Mouse (Mus musculus): ENCODE measurements around the gene Itgal. TPM values are rescaled to one million over a fixed set of nuclear protein-coding genes. Genes with fewer than 3 reads are reported as not detected.
A peak's percentile ranks its signal among the peaks of the same experiment; 100 is the strongest.
"Not testable (repeated sequence)": the region's sequence is repeated elsewhere in the genome, so short reads cannot be mapped to it uniquely, and the experiment has no call there.

Itgal gene
- total and polyA plus RNA-seq, 2 experiments = 4.3 to 6.8 TPM

DNA sequence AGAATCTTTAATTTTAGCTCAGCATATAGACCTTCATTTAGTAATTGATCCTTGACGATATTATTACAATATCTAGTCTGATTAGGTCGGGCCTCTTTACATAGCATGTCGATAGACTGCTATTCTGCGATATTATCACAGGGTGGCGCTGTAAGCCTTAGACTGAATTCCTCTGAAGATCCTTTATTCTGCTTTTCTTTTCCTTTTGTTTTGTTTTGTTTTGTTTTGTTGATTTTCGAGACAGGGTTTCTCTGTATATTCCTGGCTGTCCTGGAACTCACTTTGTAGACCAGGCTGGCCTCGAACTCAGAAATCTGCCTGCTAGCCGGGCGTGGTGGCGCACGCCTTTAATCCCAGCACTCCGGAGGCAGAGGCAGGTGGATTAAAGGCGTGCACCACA lies 66.4 kb downstream of the Itgal start:
- H3K4me3 ChIP-seq (ENCODE audit: insufficient read depth, low read depth, low read length) = peak overlapping the region; percentile 33; the same call in 1 of the 2 replicates
- H3K9ac ChIP-seq (ENCODE audit: low read depth, low read length); H3K27ac ChIP-seq (replicated peaks; ENCODE audit: insufficient read depth, low read depth, low read length); H3K27me3 ChIP-seq (ENCODE audit: control insufficient read depth, insufficient read depth, low read length); H3K79me2 ChIP-seq (ENCODE audit: control insufficient read depth, insufficient read depth, low read length); H3K36me3 ChIP-seq (ENCODE audit: control insufficient read depth, insufficient read depth, low read length); H3K4me1 ChIP-seq (ENCODE audit: control insufficient read depth, insufficient read depth, low read length): not testable (repeated sequence)
- WGBS = 17% methylated on average over 13 of the region's 13 CpGs
- 0 out of 2 replicates have a peak, but pooled peaks have one; percentile 32 for TF ChIP-seq CTCF (IDR thresholded peaks at IDR 0.05; ENCODE audit: low read depth, low read length)
- DNase-seq (ENCODE audit: extremely low read depth, low read depth, low spot score) = peak; percentile 68

DNA sequence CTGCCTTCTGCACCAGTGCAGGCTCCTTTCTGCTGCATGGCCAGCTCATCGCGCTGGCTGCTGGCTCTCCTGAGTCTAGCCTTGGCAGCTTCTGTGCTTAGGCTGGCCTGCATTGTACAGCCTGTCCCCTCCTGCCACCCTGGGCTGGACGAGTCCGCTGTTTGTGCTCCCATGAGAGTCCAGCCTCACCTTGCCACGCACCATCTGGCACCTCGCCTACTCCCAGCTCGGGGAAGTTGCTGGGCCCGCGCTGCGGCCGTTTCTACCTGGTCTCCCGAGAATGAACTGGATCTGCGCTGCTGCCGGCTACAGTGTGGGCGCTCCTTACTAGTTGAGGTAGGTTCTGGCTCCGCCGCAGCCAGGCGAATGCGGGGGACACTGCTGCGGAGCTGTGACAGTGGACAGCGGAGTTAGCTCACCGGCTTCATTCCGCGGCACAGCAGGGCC lies 67.4 kb downstream of the Itgal start:
- Histone ChIP-seq H3K27ac (replicated peaks; ENCODE audit: insufficient read depth, low read depth, low read length) (peak overlapping the region; percentile 60), H3K4me3 (ENCODE audit: insufficient read depth, low read depth, low read length) (peak overlapping the region; percentile 74), H3K27me3 (ENCODE audit: control insufficient read depth, insufficient read depth, low read length) (no peaks in the 10 kb centered on the region), H3K9ac (ENCODE audit: low read depth, low read length) (peak overlapping the region; percentile 83), H3K4me1 (ENCODE audit: control insufficient read depth, insufficient read depth, low read length) (peaks cover 3% of the 10 kb centered on the region), H3K79me2 (ENCODE audit: control insufficient read depth, insufficient read depth, low read length) (no peaks in the 10 kb centered on the region), H3K36me3 (ENCODE audit: control insufficient read depth, insufficient read depth, low read length) (no peaks in the 10 kb centered on the region)
- 12% methylated on average over 24 of the region's 24 CpGs for WGBS
- DNase-seq (ENCODE audit: extremely low read depth, low read depth, low spot score) = peak; percentile 74
- TF ChIP-seq CTCF (IDR thresholded peaks at IDR 0.05; ENCODE audit: low read depth, low read length) (no peak), POLR2A (IDR thresholded peaks at IDR 0.05; ENCODE audit: extremely low read depth, insufficient read depth, low read length) (no peak)

DNA sequence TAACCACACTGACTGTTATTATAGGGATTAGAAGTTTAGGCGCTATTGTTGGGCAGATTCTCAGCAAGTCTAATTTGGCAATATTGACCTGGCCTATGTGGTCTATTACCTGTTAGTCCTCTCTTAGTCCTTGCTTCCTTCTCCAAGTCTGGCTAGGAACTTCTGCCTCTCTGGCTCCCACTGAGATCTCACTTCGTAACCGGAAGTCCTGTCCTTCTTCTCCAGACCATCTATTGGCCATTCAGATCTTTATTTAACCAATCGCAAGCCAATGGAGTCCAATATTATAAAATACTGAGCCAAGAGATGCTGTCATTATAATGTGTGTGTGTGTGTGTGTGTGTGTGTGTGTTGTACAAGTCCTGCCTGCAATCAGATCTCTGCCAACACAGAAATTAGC lies 68.1 kb downstream of the Itgal start:
- H3K27me3 ChIP-seq (ENCODE audit: control insufficient read depth, insufficient read depth, low read length) = no peaks in the 10 kb centered on the region
- WGBS = 59% methylated on average over 4 of the region's 4 CpGs
- H3K27ac ChIP-seq (replicated peaks; ENCODE audit: insufficient read depth, low read depth, low read length) = no peak overlapping the region; the same call in 1 of the 2 replicates
- no peaks in the 10 kb centered on the region for H3K79me2 ChIP-seq (ENCODE audit: control insufficient read depth, insufficient read depth, low read length)
- no peaks in the 10 kb centered on the region for H3K36me3 ChIP-seq (ENCODE audit: control insufficient read depth, insufficient read depth, low read length)
- no peak for TF ChIP-seq CTCF (IDR thresholded peaks at IDR 0.05; ENCODE audit: low read depth, low read length)
- peak overlapping the region; percentile 83 for H3K9ac ChIP-seq (ENCODE audit: low read depth, low read length)
- peaks cover 3% of the 10 kb centered on the region for H3K4me1 ChIP-seq (ENCODE audit: control insufficient read depth, insufficient read depth, low read length)
- peak overlapping the region; percentile 74 for H3K4me3 ChIP-seq (ENCODE audit: insufficient read depth, low read depth, low read length)
- DNase-seq (ENCODE audit: extremely low read depth, low read depth, low spot score) = peak; percentile 67

DNA sequence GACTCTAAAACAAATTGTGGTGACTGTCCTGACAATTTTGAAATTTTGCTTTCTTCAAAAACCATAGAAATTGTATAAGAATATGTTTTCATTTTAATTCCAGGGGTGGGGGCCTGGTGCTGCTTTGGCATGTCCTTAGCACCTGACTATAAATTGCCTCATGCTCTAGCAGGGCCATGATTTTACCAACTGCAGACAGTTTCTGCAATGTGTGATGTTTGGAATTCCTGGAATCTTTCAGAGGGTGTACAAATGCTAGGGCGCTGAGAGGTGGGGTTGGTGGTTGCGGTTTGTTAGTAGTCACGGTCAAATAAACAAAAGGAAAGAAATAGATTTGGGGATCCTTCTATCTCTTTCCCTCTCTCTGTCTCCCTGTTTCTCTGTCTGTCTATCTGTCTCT lies 70.2 kb downstream of the Itgal start:
- Histone ChIP-seq H3K27me3 (ENCODE audit: control insufficient read depth, insufficient read depth, low read length) (no peaks in the 10 kb centered on the region), H3K36me3 (ENCODE audit: control insufficient read depth, insufficient read depth, low read length) (no peaks in the 10 kb centered on the region), H3K4me1 (ENCODE audit: control insufficient read depth, insufficient read depth, low read length) (peaks cover 3% of the 10 kb centered on the region), H3K9ac (ENCODE audit: low read depth, low read length) (no peak overlapping the region), H3K4me3 (ENCODE audit: insufficient read depth, low read depth, low read length) (no peak overlapping the region), H3K27ac (replicated peaks; ENCODE audit: insufficient read depth, low read depth, low read length) (no peak overlapping the region), H3K79me2 (ENCODE audit: control insufficient read depth, insufficient read depth, low read length) (no peaks in the 10 kb centered on the region)
- DNase-seq (ENCODE audit: extremely low read depth, low read depth, low spot score) = no peak
- TF ChIP-seq CTCF (IDR thresholded peaks at IDR 0.05; ENCODE audit: low read depth, low read length) (no peak), POLR2A (IDR thresholded peaks at IDR 0.05; ENCODE audit: extremely low read depth, insufficient read depth, low read length) (no peak)
- 93% methylated on average over 3 of the region's 3 CpGs for WGBS

DNA sequence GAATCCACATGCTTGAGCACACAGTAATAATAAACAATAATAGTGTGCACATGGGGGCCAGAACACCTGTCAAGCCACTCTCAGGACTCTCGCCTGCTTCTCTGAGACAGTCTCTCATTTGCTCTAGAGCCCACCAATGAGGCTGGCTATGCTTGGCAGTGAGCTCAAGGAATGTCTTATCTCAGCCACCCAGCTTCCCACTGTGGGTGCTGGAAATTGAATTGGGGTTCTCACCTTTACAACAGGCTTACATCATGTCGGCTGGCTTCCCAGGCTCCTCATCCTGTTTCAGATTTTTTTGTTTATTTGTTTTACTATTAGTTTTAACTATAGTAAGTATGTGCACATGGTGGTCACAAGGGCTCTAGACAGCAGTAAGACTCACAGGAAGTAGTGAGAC lies 75.2 kb downstream of the Itgal start:
- Histone ChIP-seq H3K4me1 (ENCODE audit: control insufficient read depth, insufficient read depth, low read length) (no peaks in the 10 kb centered on the region), H3K36me3 (ENCODE audit: control insufficient read depth, insufficient read depth, low read length) (no peaks in the 10 kb centered on the region), H3K79me2 (ENCODE audit: control insufficient read depth, insufficient read depth, low read length) (no peaks in the 10 kb centered on the region), H3K4me3 (ENCODE audit: insufficient read depth, low read depth, low read length) (no peak overlapping the region), H3K27ac (replicated peaks; ENCODE audit: insufficient read depth, low read depth, low read length) (no peak overlapping the region), H3K9ac (ENCODE audit: low read depth, low read length) (no peak overlapping the region), H3K27me3 (ENCODE audit: control insufficient read depth, insufficient read depth, low read length) (no peaks in the 10 kb centered on the region)
- WGBS = 81% methylated on average over 2 of the region's 2 CpGs
- DNase-seq (ENCODE audit: extremely low read depth, low read depth, low spot score) = no peak
- TF ChIP-seq CTCF (IDR thresholded peaks at IDR 0.05; ENCODE audit: low read depth, low read length) (no peak), POLR2A (IDR thresholded peaks at IDR 0.05; ENCODE audit: extremely low read depth, insufficient read depth, low read length) (no peak)

DNA sequence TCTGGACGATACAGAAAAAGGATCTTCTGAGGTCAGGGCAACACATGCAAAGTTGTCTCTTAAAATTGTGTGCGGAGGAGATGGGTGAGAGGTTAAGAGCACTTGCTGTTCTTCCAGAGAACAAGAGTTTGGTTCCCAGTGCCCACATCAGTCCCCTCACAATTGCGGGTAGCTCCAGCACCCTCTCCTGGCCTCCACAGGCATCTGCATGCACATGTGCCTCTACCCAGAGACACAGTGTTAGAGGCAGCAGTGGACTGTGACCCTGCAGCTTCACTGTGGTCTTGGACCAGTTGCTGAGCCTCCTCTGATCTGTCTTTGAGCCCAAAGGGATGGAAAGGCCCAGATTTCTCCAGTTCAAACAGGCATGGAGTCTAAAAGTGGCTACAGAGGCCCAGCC lies 75.8 kb downstream of the Itgal start:
- WGBS = 92% methylated on average over 3 of the region's 3 CpGs

More for the DNA sequence above, 75.8 kb downstream of the Itgal start:
- peak; percentile 47 for TF ChIP-seq CTCF (IDR thresholded peaks at IDR 0.05; ENCODE audit: low read depth, low read length)
- not testable (repeated sequence) for H3K4me3 ChIP-seq (ENCODE audit: insufficient read depth, low read depth, low read length); H3K27ac ChIP-seq (replicated peaks; ENCODE audit: insufficient read depth, low read depth, low read length); H3K4me1 ChIP-seq (ENCODE audit: control insufficient read depth, insufficient read depth, low read length); H3K9ac ChIP-seq (ENCODE audit: low read depth, low read length); H3K27me3 ChIP-seq (ENCODE audit: control insufficient read depth, insufficient read depth, low read length); DNase-seq (ENCODE audit: extremely low read depth, low read depth, low spot score); H3K36me3 ChIP-seq (ENCODE audit: control insufficient read depth, insufficient read depth, low read length); H3K79me2 ChIP-seq (ENCODE audit: control insufficient read depth, insufficient read depth, low read length)
